Mouse (Mus musculus): ENCODE measurements around the gene Tm9sf4.

Tm9sf4 gene

DNA sequence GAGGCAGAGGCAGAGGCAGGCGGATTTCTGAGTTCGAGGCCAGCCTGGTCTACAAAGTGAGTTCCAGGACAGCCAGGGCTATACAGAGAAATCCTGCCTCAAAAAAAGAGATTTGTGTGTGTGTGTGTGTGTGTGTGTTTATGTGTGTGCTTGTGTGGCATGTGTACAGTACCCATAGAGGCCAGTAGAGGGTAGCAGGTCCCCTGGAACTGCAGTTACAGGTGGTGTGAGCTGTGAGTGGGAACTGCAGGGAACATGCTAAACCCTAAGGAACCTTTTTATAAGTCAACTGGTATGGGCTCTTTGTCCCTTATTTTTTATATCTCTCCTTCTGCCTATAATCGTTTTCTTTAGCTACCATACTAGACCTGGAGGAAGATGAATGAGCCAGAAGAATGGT lies 3.8 kb upstream of the Tm9sf4 start:
- no peak for DNase-seq (ENCODE audit: low spot score)

DNA sequence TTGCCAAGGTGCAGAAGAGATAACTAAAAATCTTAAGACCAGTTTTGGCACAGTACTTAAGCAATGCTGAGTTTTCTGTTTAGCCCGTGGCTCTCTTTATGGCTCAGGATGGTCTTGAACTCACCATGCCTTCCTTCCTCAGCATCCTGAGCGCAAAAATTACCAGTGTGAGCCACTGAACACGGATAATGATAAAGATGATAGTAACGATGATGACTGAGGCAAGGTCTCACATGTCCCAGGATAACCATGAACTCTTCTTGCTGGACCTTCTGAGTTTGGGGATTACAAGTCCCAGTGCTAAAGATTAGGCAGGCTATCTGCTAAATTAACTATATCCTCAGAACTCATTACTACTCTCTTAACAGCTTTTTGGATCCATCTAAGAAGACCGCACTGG lies 970 bp upstream of the Tm9sf4 start:
- no peak for DNase-seq (ENCODE audit: low spot score)

- no peak for DNase-seq (ENCODE audit: low spot score)
Measured at GRCm38 (mm10) chr2:153161684-153162080, 579 bp downstream of the Tm9sf4 start.

GRCm38 (mm10) chr2:153167136-153167535 lies 6.0 kb downstream of the Tm9sf4 start:
- DNase-seq (ENCODE audit: low spot score): no peak

DNA sequence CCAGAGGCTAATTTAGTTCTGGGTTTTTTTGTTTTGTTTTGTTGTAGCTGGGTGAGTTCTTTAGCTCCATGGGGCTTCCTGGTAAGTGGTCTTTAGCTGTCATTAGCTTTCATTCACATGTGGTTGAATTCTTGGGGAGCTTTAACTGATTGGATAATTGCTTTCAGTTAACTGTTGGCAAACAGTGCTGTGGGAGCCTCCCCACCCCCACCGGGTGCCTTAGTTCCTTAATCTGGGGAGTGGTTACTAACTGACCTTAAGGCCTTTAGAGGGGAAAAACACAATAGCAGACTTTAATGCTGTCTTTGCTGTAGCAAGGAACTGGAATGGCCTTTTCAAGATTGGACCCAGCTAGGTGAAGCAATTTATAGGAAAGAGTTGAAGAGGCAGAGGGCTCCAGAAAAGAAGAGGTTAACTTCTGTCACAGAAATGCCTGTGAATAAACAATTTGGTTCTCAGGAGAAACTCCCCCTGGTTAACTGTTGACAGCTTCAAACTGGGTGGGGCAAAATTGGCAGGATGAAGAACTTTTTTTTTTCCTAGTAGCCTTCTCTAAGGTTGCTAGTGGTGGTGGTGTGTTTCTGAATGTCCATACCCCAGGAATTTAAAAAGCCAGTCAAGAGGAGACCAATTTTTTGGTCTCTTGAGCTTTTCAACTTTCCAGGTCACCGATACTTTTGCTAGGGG lies 7.2 kb downstream of the Tm9sf4 start:
- DNase-seq (ENCODE audit: low spot score): no peak

GRCm38 (mm10) chr2:153170490-153171224 lies 9.6 kb downstream of the Tm9sf4 start:
- no peak for DNase-seq (ENCODE audit: low spot score)

DNA sequence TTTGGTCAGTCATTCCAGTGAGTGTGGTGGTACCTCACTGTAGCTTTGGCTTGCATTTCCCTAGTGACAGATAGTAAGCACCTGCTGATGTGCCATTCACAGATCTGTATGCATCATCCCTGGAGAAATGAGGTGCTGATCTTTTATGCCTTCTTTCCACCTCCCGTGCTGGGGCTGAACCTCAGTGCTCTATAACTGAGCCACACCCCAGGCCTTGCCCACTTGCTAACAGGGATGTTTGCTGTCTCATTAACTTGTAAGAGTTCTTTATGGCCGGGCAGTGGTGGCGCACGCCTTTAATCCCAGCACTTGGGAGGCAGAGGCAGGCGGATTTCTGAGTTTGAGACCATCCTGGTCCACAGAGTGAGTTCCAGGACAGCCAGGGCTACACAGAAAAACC lies 10.9 kb downstream of the Tm9sf4 start:
- no peak for DNase-seq (ENCODE audit: low spot score)

DNA sequence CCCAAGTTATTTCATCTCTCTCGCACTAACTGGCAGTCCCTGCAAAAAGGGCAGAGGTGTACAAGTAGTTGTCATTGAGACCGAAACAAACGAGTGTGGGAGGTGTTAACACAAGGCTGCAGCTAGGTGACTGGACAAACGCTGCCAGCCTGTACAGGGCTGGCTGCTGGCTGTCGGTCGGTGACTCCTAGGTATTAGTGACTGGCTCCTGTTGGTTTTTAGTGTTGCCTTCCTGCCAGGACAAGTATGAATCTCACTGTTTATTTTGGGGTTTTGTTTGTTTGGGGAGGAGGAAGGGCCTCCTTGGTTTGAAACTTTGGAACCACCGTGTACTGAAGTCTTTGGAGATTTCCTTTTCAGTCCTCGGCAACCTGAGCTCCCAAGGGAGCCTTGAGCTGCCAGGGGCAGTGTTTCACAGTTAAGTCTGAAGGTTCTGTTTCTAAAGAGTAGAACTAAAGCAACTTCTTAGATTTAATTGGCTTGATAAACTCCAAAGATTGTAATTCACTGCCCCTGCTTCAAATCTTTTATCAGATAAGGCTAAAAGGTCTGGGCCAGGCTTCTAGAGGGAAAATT lies 15.0 kb downstream of the Tm9sf4 start:
- no peak for DNase-seq (ENCODE audit: low spot score)

DNA sequence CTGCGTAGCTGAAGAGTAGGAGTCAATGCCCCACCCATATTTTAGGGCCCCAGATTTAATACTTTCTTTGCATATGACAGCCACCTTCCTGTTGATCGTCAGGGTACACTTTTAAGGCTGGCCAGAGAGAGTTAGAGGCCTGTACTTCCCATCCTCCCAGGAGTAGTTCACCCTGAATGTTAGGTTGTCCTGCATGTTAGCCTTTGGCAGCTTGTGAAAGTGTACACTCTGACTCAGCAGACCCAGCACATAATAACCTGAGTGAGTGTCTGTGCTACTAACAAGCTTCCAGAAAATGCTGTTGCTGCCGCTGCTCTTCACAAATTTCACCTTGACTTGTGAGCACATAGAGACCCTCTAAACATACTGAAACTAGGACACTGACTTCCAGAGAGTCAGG lies 16.1 kb downstream of the Tm9sf4 start:
- DNase-seq (ENCODE audit: low spot score): no peak

- DNase-seq (ENCODE audit: low spot score): no peak
Measured at GRCm38 (mm10) chr2:153179126-153179860, 18.2 kb downstream of the Tm9sf4 start.

GRCm38 (mm10) chr2:153179961-153180360 lies 18.9 kb downstream of the Tm9sf4 start:
- no peak for DNase-seq (ENCODE audit: low spot score)

DNA sequence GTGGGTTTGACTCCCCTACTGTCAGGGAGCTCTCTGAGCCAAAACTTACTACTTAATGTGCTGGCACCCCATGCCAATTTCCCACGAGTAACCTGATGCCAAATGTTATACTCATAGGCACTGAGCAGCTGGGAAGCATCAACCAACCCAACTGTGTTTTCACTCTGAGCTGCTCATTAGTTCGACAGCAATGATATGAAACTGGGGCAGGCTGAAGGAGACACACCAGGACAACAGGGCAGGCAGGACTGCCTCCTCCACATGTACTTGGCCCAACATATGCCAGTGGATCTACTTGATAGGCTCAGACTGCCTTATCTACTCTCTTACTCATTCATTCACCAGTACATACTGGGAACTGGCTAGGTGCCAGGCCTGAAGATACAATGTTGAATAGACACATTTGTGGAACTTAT lies 25.1 kb downstream of the Tm9sf4 start:
- no peak for DNase-seq (ENCODE audit: low spot score)

- no peak for DNase-seq (ENCODE audit: low spot score)
Measured at GRCm38 (mm10) chr2:153187848-153188247, 26.7 kb downstream of the Tm9sf4 start.

DNA sequence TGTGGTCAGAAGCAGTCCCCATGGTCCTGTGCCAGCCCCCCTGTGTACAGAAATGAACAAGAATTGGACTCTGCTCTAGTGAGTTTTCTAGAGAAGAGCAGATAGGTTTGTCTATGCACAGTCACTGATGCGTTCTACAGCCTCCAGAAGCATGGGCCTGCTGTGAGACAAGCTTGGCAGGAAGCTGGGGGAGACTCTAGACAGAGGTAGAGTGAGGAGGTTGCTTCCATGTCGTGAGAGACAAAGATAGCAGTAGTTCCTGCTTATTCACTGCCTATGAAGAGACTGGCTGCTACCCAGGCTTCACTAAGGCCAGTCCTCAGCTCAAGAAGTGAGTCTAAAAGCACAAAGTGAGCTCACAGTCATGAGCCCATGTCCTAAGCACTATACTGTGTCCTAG lies 30.1 kb downstream of the Tm9sf4 start:
- no peak for DNase-seq (ENCODE audit: low spot score)

- DNase-seq (ENCODE audit: low spot score): no peak
Measured at GRCm38 (mm10) chr2:153194255-153194654, 33.2 kb downstream of the Tm9sf4 start.

DNA sequence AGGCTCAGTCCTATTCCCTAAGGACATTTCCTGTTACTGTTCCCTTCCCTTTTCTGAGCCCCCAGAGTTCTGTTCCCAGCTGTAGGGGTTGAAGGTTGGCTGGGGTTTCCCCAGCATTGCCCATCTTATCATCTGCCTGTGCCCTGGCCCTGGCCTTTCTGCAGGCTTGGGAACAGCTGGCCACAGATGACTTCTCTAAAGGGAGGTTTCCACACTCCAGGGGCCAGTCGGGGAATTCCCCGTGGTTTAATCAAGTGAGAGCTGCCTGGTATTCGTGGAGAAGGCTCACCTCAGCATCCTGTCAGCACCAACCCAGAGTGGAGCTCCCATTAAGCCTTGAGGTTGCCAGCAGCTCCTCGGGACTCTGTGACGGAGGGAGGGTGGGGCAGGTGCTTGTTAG lies 37.4 kb downstream of the Tm9sf4 start:
- DNase-seq (ENCODE audit: low spot score): peak; percentile 21

DNA sequence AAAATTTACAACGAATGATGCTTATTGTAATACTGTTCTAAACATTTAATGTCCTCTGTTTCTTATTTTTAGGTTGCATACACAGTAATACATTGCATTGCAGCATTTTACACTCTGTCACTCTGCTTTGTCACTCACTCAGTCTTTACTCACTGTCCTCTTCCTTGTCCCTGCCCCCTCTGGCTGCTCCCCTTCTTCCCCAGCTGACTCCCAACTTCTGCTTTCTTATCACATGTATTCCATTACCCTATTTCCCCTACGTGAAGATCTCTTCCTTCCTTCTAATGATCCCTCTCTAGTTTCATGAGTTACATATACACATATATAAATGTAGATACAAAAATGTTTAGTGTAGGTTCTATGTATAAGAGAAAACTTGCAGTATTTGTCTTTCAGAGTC lies 38.0 kb downstream of the Tm9sf4 start:
- DNase-seq (ENCODE audit: low spot score): no peak

DNA sequence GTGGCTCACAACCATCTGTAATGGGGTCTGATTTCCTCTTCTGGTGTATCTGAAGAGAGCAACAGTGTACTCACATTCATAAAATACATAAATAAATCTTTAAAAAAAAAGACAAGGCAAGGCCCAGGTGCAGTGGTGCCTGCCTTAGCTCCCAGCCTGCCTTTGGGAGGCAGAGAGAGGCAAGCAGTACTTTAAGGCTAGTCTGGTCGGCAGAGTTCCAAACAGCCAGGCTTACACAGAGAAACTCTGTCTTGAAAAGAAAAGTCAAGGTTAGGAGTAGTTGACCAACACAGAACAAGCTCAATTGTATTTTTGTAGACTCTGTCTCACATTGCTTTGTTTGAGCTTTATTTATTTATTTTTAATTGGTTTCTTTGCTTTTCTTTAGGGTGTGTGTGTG lies 41.7 kb downstream of the Tm9sf4 start:
- DNase-seq (ENCODE audit: low spot score): peak; percentile 47

DNA sequence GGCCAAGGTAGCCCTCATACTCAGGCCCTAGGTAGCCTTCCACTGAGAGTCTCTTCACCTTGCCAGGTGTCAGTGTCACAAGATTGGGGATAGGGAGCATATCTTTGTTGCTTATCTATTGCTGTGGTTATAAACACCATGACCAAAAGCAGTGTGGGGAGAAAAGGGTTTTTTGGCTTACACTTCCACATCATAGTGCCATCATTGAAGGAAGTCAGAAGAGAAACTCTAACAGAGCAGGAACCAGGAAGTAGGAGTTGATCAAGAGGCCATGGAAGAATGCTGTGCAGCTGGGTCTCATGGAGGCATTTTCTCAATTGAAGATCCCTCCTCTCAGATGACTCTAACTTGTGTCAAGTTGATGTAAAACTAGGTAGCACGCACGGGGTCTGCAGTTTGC lies 47.0 kb downstream of the Tm9sf4 start:
- DNase-seq (ENCODE audit: low spot score): no peak

DNA sequence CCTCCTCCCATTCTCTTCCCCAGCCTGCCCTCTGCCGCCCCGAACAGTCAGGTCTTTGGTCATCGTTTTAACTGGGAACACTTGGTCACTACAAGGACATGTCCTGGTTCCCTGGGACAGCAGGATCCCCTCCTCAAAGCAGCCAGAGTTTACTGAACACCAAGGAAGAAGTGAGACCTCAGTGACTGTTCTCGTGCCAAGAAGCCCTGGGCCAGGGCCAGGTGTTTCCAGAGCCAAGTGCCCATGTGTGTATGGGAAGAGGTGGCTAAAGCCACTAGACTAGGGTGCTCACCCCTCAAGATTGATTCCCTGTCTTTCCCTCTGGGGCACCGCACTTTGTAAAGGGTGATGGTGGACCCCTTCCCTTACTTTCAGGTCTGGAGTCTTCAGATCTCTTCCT lies 48.2 kb downstream of the Tm9sf4 start:
- no peak for DNase-seq (ENCODE audit: low spot score)

GRCm38 (mm10) chr2:153211451-153211850 lies 50.3 kb downstream of the Tm9sf4 start:
- no peak for DNase-seq (ENCODE audit: low spot score)

GRCm38 (mm10) chr2:153213351-153213750 lies 52.2 kb downstream of the Tm9sf4 start:
- DNase-seq (ENCODE audit: low spot score): no peak

DNA sequence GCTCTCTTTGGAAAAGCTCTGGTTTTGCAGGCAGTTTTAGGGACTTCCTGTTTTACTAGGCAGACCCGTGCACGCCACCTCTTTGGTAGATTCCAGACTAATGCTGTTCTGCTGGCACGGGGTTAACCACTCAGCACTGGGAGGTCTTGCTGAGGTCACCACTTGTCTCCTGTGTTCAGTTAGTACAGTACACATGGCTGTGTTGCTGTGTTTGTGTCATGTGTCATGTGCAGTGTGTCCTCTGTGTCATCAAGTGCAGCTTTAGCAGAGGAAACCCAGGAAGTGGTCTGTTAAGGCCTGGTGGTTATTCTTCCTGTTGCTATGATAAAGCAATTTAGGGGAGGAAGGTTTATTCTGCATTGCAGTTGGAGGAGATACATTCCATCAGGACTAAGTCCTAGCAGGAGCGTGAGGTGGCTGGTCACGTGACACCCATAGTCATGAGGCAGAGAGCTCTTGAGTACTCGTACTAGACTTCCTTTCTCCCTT lies 53.7 kb downstream of the Tm9sf4 start:
- DNase-seq (ENCODE audit: low spot score): no peak
